Mouse (Mus musculus): Measurements from ENCODE around the gene Gm49384. TPM values are rescaled to one million over a fixed set of nuclear protein-coding genes. Genes with fewer than 3 reads are reported as not detected.

Gene Gm49384
- polyA plus RNA-seq, 1 experiment from 2014 or later: 39.9 TPM

GRCm38 (mm10) chr12:69192637-69193036 lies 11.4 kb downstream of the Gm49384 start:
- 94% methylated on average over 2 of the region's 2 CpGs for WGBS
- H3K27me3 ChIP-seq (ENCODE audit: control insufficient read depth, insufficient read depth, low read length): no peaks in the 10 kb centered on the region
- H3K4me2 ChIP-seq: no peak overlapping the region
- ATAC-seq (ENCODE audit: low FRiP score) (no peak), DNase-seq (ENCODE audit: low spot score, missing footprints) (no peak)
- H3K9ac ChIP-seq (ENCODE audit: low read length): no peak overlapping the region
- 0 out of 2 replicates have a peak, but pooled peaks cover 10% of the 10 kb centered on the region for H3K36me3 ChIP-seq (ENCODE audit: control insufficient read depth, insufficient read depth, low read length)
- H3K4me1 ChIP-seq (ENCODE audit: control insufficient read depth, insufficient read depth, low read length): peaks cover 4% of the 10 kb centered on the region; the same call in 1 of the 2 replicates
- H3K27ac ChIP-seq (ENCODE audit: low read depth, low read length): no peak overlapping the region
- no peaks in the 10 kb centered on the region for H3K9me3 ChIP-seq (ENCODE audit: control insufficient read depth, low read length)
- H3K4me3 ChIP-seq (ENCODE audit: low read depth, low read length): no peak overlapping the region

GRCm38 (mm10) chr12:69191396-69191795 lies 12.7 kb downstream of the Gm49384 start:
- Histone ChIP-seq H3K27me3 (ENCODE audit: control insufficient read depth, insufficient read depth, low read length) (no peaks in the 10 kb centered on the region), H3K4me1 (ENCODE audit: control insufficient read depth, insufficient read depth, low read length) (peaks cover 8% of the 10 kb centered on the region; the same call in 1 of the 2 replicates), H3K9ac (ENCODE audit: low read length) (no peak overlapping the region), H3K4me3 (ENCODE audit: low read depth, low read length) (no peak overlapping the region), H3K27ac (ENCODE audit: low read depth, low read length) (no peak overlapping the region), H3K4me2 (no peak overlapping the region), H3K36me3 (ENCODE audit: control insufficient read depth, insufficient read depth, low read length) (0 out of 2 replicates have a peak, but pooled peaks cover 10% of the 10 kb centered on the region), H3K9me3 (ENCODE audit: control insufficient read depth, low read length) (no peaks in the 10 kb centered on the region)
- DNase-seq (ENCODE audit: low spot score, missing footprints): peak; percentile 69
- 91% methylated on average over 5 of the region's 5 CpGs for WGBS
- no peak for ATAC-seq (ENCODE audit: low FRiP score)

- Histone ChIP-seq H3K27ac (ENCODE audit: low read depth, low read length) (no peak overlapping the region), H3K9me3 (ENCODE audit: control insufficient read depth, low read length) (no peaks in the 10 kb centered on the region), H3K27me3 (ENCODE audit: control insufficient read depth, insufficient read depth, low read length) (no peaks in the 10 kb centered on the region), H3K4me2 (no peak overlapping the region), H3K9ac (ENCODE audit: low read length) (no peak overlapping the region), H3K4me1 (ENCODE audit: control insufficient read depth, insufficient read depth, low read length) (peaks cover 5% of the 10 kb centered on the region; the same call in 1 of the 2 replicates), H3K4me3 (ENCODE audit: low read depth, low read length) (no peak overlapping the region), H3K36me3 (ENCODE audit: control insufficient read depth, insufficient read depth, low read length) (0 out of 2 replicates have a peak, but pooled peaks cover 10% of the 10 kb centered on the region)
- WGBS: 97% methylated on average over 1 of the region's 1 CpGs
- ATAC-seq (ENCODE audit: low FRiP score) (no peak), DNase-seq (ENCODE audit: low spot score, missing footprints) (peak; percentile 83)
These were observed 13.5 kb downstream of the Gm49384 start for GRCm38 (mm10) chr12:69190522-69190921.

GRCm38 (mm10) chr12:69190074-69190473 lies 14.0 kb downstream of the Gm49384 start:
- peaks cover 10% of the 10 kb centered on the region for H3K4me1 ChIP-seq (ENCODE audit: control insufficient read depth, insufficient read depth, low read length)
- 87% methylated on average over 9 of the region's 9 CpGs for WGBS
- H3K9me3 ChIP-seq (ENCODE audit: control insufficient read depth, low read length): no peaks in the 10 kb centered on the region
- no peak overlapping the region for H3K4me3 ChIP-seq (ENCODE audit: low read depth, low read length)
- no peak overlapping the region for H3K4me2 ChIP-seq
- H3K36me3 ChIP-seq (ENCODE audit: control insufficient read depth, insufficient read depth, low read length): 0 out of 2 replicates have a peak, but pooled peaks cover 10% of the 10 kb centered on the region
- H3K9ac ChIP-seq (ENCODE audit: low read length): no peak overlapping the region
- peak; percentile 37 for DNase-seq (ENCODE audit: low spot score, missing footprints)
- no peak overlapping the region for H3K27ac ChIP-seq (ENCODE audit: low read depth, low read length)
- no peaks in the 10 kb centered on the region for H3K27me3 ChIP-seq (ENCODE audit: control insufficient read depth, insufficient read depth, low read length)
- no peak for ATAC-seq (ENCODE audit: low FRiP score)

- Histone ChIP-seq H3K4me2 (no peak overlapping the region), H3K36me3 (ENCODE audit: control insufficient read depth, insufficient read depth, low read length) (peaks cover 12% of the 10 kb centered on the region; the same call in 1 of the 2 replicates), H3K27ac (ENCODE audit: low read depth, low read length) (no peak overlapping the region), H3K9me3 (ENCODE audit: control insufficient read depth, low read length) (no peaks in the 10 kb centered on the region), H3K9ac (ENCODE audit: low read length) (no peak overlapping the region), H3K27me3 (ENCODE audit: control insufficient read depth, insufficient read depth, low read length) (no peaks in the 10 kb centered on the region), H3K4me3 (ENCODE audit: low read depth, low read length) (no peak overlapping the region), H3K4me1 (ENCODE audit: control insufficient read depth, insufficient read depth, low read length) (peaks cover 16% of the 10 kb centered on the region)
- DNase-seq (ENCODE audit: low spot score, missing footprints) (peak; percentile 82), ATAC-seq (ENCODE audit: low FRiP score) (no peak)
- WGBS: 75% methylated on average over 5 of the region's 5 CpGs
These were observed 17.1 kb downstream of the Gm49384 start for GRCm38 (mm10) chr12:69186811-69187471.

- Histone ChIP-seq H3K4me2 (peak overlapping the region; percentile 98), H3K4me3 (ENCODE audit: low read depth, low read length) (peak overlapping the region; percentile 89), H3K9ac (ENCODE audit: low read length) (peak overlapping the region; percentile 92), H3K27me3 (ENCODE audit: control insufficient read depth, insufficient read depth, low read length) (no peaks in the 10 kb centered on the region), H3K4me1 (ENCODE audit: control insufficient read depth, insufficient read depth, low read length) (peaks cover 16% of the 10 kb centered on the region), H3K36me3 (ENCODE audit: control insufficient read depth, insufficient read depth, low read length) (peaks cover 7% of the 10 kb centered on the region; the same call in 1 of the 2 replicates), H3K9me3 (ENCODE audit: control insufficient read depth, low read length) (no peaks in the 10 kb centered on the region), H3K27ac (ENCODE audit: low read depth, low read length) (no peak overlapping the region)
- DNase-seq (ENCODE audit: low spot score, missing footprints) (peak; percentile 87), ATAC-seq (ENCODE audit: low FRiP score) (no peak)
- WGBS: 78% methylated on average over 7 of the region's 7 CpGs
These were observed 18.7 kb downstream of the Gm49384 start for GRCm38 (mm10) chr12:69185371-69185770.

- ATAC-seq (ENCODE audit: low FRiP score): peak; percentile 75
- H3K36me3 ChIP-seq (ENCODE audit: control insufficient read depth, insufficient read depth, low read length): peaks cover 6% of the 10 kb centered on the region; the same call in 1 of the 2 replicates
These were observed 19.4 kb downstream of the Gm49384 start for GRCm38 (mm10) chr12:69184342-69185295.

GRCm38 (mm10) chr12:69183583-69184308 lies 20.3 kb downstream of the Gm49384 start, which contains the start of the genes Rpl36al and Mgat2:
Rpl36al (minus strand) TSS chr12:69184083.
Mgat2 (plus strand) TSS chr12:69184157.
- peak; percentile 100 for DNase-seq (ENCODE audit: low spot score, missing footprints)
- no peaks in the 10 kb centered on the region for H3K27me3 ChIP-seq (ENCODE audit: control insufficient read depth, insufficient read depth, low read length)
- peak within 1 kb of the TSS; percentile 92 for H3K9ac ChIP-seq (ENCODE audit: low read length)
- H3K4me1 ChIP-seq (ENCODE audit: control insufficient read depth, insufficient read depth, low read length): peaks cover 16% of the 10 kb centered on the region
- H3K4me2 ChIP-seq: peak within 1 kb of the TSS; percentile 98
- peak within 1 kb of the TSS; percentile 89 for H3K4me3 ChIP-seq (ENCODE audit: low read depth, low read length)
- H3K9me3 ChIP-seq (ENCODE audit: control insufficient read depth, low read length): no peaks in the 10 kb centered on the region
- H3K27ac ChIP-seq (ENCODE audit: low read depth, low read length): peak within 1 kb of the TSS; percentile 80
- WGBS: under 1% methylated on average over 84 of the region's 84 CpGs
- H3K36me3 ChIP-seq (ENCODE audit: control insufficient read depth, insufficient read depth, low read length): peaks cover 6% of the 10 kb centered on the region; the same call in 1 of the 2 replicates
- peak; percentile 100 for ATAC-seq (ENCODE audit: low FRiP score)

More at GRCm38 (mm10) chr12:69184342-69185295, 19.4 kb downstream of the Gm49384 start:
- Histone ChIP-seq H3K27me3 (ENCODE audit: control insufficient read depth, insufficient read depth, low read length) (no peaks in the 10 kb centered on the region), H3K27ac (ENCODE audit: low read depth, low read length) (peak overlapping the region; percentile 80), H3K4me1 (ENCODE audit: control insufficient read depth, insufficient read depth, low read length) (peaks cover 16% of the 10 kb centered on the region), H3K9me3 (ENCODE audit: control insufficient read depth, low read length) (no peaks in the 10 kb centered on the region), H3K4me2 (peak overlapping the region; percentile 98), H3K4me3 (ENCODE audit: low read depth, low read length) (peak overlapping the region; percentile 89), H3K9ac (ENCODE audit: low read length) (peak overlapping the region; percentile 92)
- peak; percentile 95 for DNase-seq (ENCODE audit: low spot score, missing footprints)
- 3% methylated on average over 75 of the region's 86 CpGs for WGBS

All from midbrain, embryonic 11.5 days (tissue).